Mouse (Mus musculus): ENCODE measurements at regions not wholly inside any gene's neighbourhood (a gene's known extent, or its start where the extent isn't known, plus 50 kb on each side); places are given as distances from the start of the nearest gene placed in this dataset.
A peak's percentile ranks its signal among the peaks of the same experiment; 100 is the strongest.

DNA sequence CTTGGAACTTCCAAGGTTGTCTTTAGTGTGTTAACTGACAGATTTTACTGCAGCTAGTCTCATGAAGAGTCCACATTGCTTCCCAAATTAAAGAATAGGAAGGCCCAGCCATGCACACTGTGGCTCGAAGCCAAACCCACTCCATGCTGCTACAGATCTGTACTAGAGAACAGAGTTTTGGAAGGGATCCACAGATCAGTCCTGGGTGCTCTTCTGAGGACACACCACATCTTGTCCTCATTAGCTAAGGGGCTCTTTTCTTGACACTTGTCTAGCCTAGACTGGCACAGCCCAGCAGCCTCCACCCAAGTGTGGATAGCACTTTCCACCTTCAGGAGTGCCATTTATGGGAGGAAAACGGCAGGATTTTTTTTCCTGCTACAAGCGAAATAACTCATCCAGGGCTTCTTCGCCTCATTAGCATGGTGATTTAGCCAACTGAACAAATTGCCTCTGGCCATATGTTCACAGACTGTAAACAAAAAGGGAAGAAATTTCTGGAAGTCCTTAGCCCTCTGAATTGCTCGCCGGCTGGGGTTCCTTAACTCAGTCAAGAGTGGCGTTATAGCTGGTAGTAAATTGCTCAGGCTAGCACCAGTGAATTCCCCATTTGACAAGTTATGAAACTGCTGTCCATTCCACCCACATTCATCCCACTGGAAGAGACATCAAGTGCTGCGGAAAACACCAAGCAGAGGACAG is 690.4 kb downstream of the Defb40 start:
- H3K9me3 ChIP-seq (ENCODE audit: low read length) = no peaks in the 10 kb centered on the region
- DNase-seq (ENCODE audit: low spot score) = no peak
- H3K4me3 ChIP-seq (ENCODE audit: low read depth, low read length) = no peak overlapping the region
- H3K4me2 ChIP-seq (replicated peaks; ENCODE audit: low read depth, low read length) = no peak overlapping the region
- no peak for ATAC-seq
- H3K27me3 ChIP-seq (replicated peaks; ENCODE audit: insufficient read depth, low read length) = no peaks in the 10 kb centered on the region
- 63% methylated on average over 8 of the region's 8 CpGs for WGBS
- no peak overlapping the region for H3K9ac ChIP-seq (replicated peaks; ENCODE audit: low read depth)
- no peak for TF ChIP-seq EP300 (IDR thresholded peaks at IDR 0.05)
- TF ChIP-seq CTCF (IDR thresholded peaks at IDR 0.05) = no peak
- H3K36me3 ChIP-seq (ENCODE audit: insufficient read depth, low read length) = no peaks in the 10 kb centered on the region
- H3K27ac ChIP-seq (ENCODE audit: low read length) = no peak overlapping the region
- H3K4me1 ChIP-seq (ENCODE audit: insufficient read depth, low read depth, low read length) = no peaks in the 10 kb centered on the region

DNA sequence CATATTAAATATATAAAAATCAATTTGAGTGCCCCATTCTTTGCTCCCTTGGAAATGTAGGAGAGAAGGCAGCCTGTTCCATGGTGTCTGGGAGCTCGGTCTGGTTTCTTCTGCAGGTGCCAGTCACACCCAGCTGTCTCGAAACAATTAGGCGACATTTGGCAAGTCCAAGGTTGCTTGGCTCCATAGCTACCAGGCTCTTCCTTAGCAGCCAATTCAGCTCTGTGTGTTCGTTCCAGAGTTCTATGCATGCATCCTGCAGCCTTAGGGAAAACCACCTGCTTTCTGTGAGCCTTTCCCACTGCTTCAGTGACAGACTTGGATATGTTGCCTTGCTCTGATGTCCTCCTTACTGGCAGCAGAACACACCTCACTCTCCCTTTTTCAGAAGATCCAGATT is 698.1 kb downstream of the Defb40 start:
- H3K4me1 ChIP-seq (ENCODE audit: insufficient read depth, low read depth, low read length) = no peaks in the 10 kb centered on the region
- no peaks in the 10 kb centered on the region for H3K36me3 ChIP-seq (ENCODE audit: insufficient read depth, low read length)
- H3K9me3 ChIP-seq (ENCODE audit: low read length) = no peaks in the 10 kb centered on the region
- H3K4me3 ChIP-seq (ENCODE audit: low read depth, low read length) = no peak overlapping the region
- no peak overlapping the region for H3K27ac ChIP-seq (ENCODE audit: low read length)
- no peak overlapping the region for H3K4me2 ChIP-seq (replicated peaks; ENCODE audit: low read depth, low read length)
- H3K9ac ChIP-seq (replicated peaks; ENCODE audit: low read depth) = no peak overlapping the region
- TF ChIP-seq EP300 (IDR thresholded peaks at IDR 0.05) = no peak
- no peak for TF ChIP-seq CTCF (IDR thresholded peaks at IDR 0.05)
- ATAC-seq = no peak
- no peak for DNase-seq (ENCODE audit: low spot score)
- H3K27me3 ChIP-seq (replicated peaks; ENCODE audit: insufficient read depth, low read length) = no peaks in the 10 kb centered on the region
- 69% methylated on average over 4 of the region's 4 CpGs for WGBS

DNA sequence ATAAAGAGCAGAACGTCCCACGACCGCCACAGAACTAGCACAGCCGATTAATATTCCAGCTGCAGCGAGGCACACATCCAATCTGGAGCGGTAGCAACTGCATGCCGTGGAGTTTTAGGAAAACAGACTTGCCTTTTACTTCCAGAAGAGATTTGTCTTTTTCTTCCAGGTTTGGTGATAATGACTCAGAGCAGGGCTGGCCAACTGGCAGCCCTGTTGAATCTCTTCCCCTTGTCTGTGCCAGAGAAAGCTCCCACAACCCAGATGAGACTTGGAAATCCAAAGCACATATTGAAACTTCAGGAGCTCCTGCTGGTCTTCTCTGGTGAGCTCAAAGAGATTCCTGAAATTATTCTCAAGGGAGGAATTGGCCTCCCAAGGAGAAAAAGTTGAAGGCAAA is 709.8 kb downstream of the Defb40 start:
- Histone ChIP-seq H3K9ac (replicated peaks; ENCODE audit: low read depth) (no peak overlapping the region), H3K4me1 (ENCODE audit: insufficient read depth, low read depth, low read length) (no peaks in the 10 kb centered on the region), H3K27me3 (replicated peaks; ENCODE audit: insufficient read depth, low read length) (no peaks in the 10 kb centered on the region), H3K27ac (ENCODE audit: low read length) (no peak overlapping the region), H3K4me3 (ENCODE audit: low read depth, low read length) (no peak overlapping the region), H3K36me3 (ENCODE audit: insufficient read depth, low read length) (no peaks in the 10 kb centered on the region), H3K4me2 (replicated peaks; ENCODE audit: low read depth, low read length) (no peak overlapping the region), H3K9me3 (ENCODE audit: low read length) (no peaks in the 10 kb centered on the region)
- DNase-seq (ENCODE audit: low spot score) (peak; percentile 12), ATAC-seq (no peak)
- TF ChIP-seq EP300 (IDR thresholded peaks at IDR 0.05) (no peak), CTCF (IDR thresholded peaks at IDR 0.05) (no peak)
- 65% methylated on average over 7 of the region's 7 CpGs for WGBS

DNA sequence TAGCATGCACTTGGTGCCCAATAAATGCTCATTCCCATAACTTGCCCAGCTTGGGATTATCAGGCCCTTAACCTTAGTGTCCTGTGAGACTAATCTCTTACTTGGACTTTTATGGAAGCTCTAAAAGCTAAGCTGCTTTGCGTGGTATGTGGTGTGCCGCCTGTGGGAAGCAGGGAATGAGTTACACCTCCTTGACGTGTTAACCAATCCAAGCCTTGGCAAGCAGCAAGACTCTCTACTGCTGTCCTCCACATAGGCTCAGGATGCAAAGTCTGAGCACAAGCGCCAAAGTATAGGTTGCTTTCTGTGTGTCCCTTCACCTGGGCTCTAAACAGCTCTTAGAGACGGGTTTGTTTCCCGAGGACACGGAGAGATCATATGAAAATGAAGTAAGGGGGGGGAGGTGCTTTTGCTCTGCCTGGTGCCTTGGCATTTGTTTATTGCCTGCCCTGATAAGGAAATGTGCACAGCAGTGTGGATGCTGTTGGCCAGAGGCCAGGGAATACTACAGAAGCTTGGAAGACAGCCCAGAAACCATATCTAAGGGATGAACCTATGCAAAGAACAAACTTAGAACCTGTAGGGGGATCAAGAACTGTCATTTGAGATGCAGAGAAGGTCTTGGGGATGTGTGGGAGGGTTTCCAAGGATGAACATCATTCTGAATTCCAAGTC is 719.6 kb downstream of the Defb40 start:
- H3K36me3 ChIP-seq (ENCODE audit: insufficient read depth, low read length) = no peaks in the 10 kb centered on the region
- H3K4me2 ChIP-seq (replicated peaks; ENCODE audit: low read depth, low read length) = no peak overlapping the region
- H3K27me3 ChIP-seq (replicated peaks; ENCODE audit: insufficient read depth, low read length) = no peaks in the 10 kb centered on the region
- no peak overlapping the region for H3K9ac ChIP-seq (replicated peaks; ENCODE audit: low read depth)
- ATAC-seq = no peak
- no peak for TF ChIP-seq CTCF (IDR thresholded peaks at IDR 0.05)
- no peak for TF ChIP-seq EP300 (IDR thresholded peaks at IDR 0.05)
- H3K4me3 ChIP-seq (ENCODE audit: low read depth, low read length) = no peak overlapping the region
- H3K4me1 ChIP-seq (ENCODE audit: insufficient read depth, low read depth, low read length) = no peaks in the 10 kb centered on the region
- no peak overlapping the region for H3K27ac ChIP-seq (ENCODE audit: low read length)
- 60% methylated on average over 7 of the region's 7 CpGs for WGBS
- H3K9me3 ChIP-seq (ENCODE audit: low read length) = no peaks in the 10 kb centered on the region
- DNase-seq (ENCODE audit: low spot score) = no peak

DNA sequence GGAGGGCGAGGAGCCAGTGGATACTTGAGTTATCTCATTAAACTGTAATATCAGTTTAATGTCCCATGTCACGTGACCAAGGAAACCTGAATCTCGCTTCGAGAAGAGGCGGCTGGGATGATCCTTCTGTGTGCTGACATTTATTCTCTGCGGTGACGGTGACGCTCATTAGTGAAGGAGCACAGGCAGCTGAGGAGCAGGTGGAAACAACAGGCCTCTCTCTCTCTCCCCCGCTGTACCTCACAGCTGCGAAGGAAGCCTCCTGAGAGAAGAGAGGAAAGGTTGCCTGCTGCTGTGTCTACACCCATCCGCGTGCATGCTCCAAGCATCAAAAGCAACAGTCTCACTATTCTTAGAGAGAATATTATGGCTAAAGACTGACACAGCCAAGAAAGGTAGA is 731.8 kb downstream of the Defb40 start:
- no peaks in the 10 kb centered on the region for H3K4me1 ChIP-seq (ENCODE audit: insufficient read depth, low read depth, low read length)
- no peaks in the 10 kb centered on the region for H3K27me3 ChIP-seq (replicated peaks; ENCODE audit: insufficient read depth, low read length)
- no peak overlapping the region for H3K4me3 ChIP-seq (ENCODE audit: low read depth, low read length)
- H3K36me3 ChIP-seq (ENCODE audit: insufficient read depth, low read length) = no peaks in the 10 kb centered on the region
- H3K27ac ChIP-seq (ENCODE audit: low read length) = no peak overlapping the region
- H3K9ac ChIP-seq (replicated peaks; ENCODE audit: low read depth) = no peak overlapping the region
- TF ChIP-seq CTCF (IDR thresholded peaks at IDR 0.05) (no peak), EP300 (IDR thresholded peaks at IDR 0.05) (no peak)
- 84% methylated on average over 12 of the region's 12 CpGs for WGBS
- no peak overlapping the region for H3K4me2 ChIP-seq (replicated peaks; ENCODE audit: low read depth, low read length)
- DNase-seq (ENCODE audit: low spot score) (no peak), ATAC-seq (no peak)
- no peaks in the 10 kb centered on the region for H3K9me3 ChIP-seq (ENCODE audit: low read length)

DNA sequence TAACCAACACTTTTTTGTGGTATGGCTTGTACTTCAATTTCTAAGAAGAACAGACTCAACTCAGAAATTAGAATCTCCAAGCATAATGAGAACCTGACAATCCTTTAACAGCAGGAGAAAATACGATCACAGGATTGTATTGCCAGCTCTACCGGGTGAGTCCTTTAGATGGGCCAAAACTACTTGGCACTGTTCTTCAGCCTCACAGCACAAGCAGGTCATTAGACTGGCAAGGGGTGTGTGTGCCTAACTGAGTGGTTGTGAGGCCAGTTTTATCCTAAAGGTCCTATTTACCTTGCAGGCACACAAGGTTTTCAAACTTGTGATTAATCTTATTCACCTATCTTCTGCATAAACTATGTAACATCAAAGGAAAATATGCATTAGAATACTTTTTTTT is 760.5 kb downstream of the Defb40 start:
- no peak for DNase-seq (ENCODE audit: low spot score)
- no peak overlapping the region for H3K27ac ChIP-seq (ENCODE audit: low read length)
- H3K27me3 ChIP-seq (replicated peaks; ENCODE audit: insufficient read depth, low read length) = no peaks in the 10 kb centered on the region
- H3K4me1 ChIP-seq (ENCODE audit: insufficient read depth, low read depth, low read length) = no peaks in the 10 kb centered on the region
- H3K9ac ChIP-seq (replicated peaks; ENCODE audit: low read depth) = no peak overlapping the region
- TF ChIP-seq EP300 (IDR thresholded peaks at IDR 0.05) (no peak), CTCF (IDR thresholded peaks at IDR 0.05) (no peak)
- no peaks in the 10 kb centered on the region for H3K9me3 ChIP-seq (ENCODE audit: low read length)
- H3K36me3 ChIP-seq (ENCODE audit: insufficient read depth, low read length) = no peaks in the 10 kb centered on the region
- no peak for ATAC-seq
- WGBS = 70% methylated on average over 2 of the region's 2 CpGs
- no peak overlapping the region for H3K4me3 ChIP-seq (ENCODE audit: low read depth, low read length)
- H3K4me2 ChIP-seq (replicated peaks; ENCODE audit: low read depth, low read length) = no peak overlapping the region
